Mouse (Mus musculus): ENCODE data around the gene 5031439G07Rik.

GRCm38 (mm10) chr15:84922884-84923507 is 65.4 kb downstream of the 5031439G07Rik start, which contains the start of gene Nup50:
- TF ChIP-seq CTCF (IDR thresholded peaks at IDR 0.05) (no peak), POLR2A (IDR thresholded peaks at IDR 0.05; ENCODE audit: insufficient read depth, low read depth, low read length) (peak; percentile 72)
